Mouse (Mus musculus) kidney, postnatal 0 days (tissue): ENCODE results near the gene 3110082J24Rik. TPM values are rescaled to one million over a fixed set of nuclear protein-coding genes. Genes with fewer than 3 reads are reported as not detected.
A peak's percentile ranks its signal among the peaks of the same experiment; 100 is the strongest.

Source experiments
- ATAC-seq: fragments of 200-750 bp; cut with Nextera tagmentation; replicated peaks from 2 replicates; pipeline ENCODE4 v1.8.0; 2017; ENCODE audit warnings: low read depth, moderate number of reproducible peaks, moderate TSS enrichment, moderate library complexity; ENCODE audit not compliant: low FRiP score
- DNase-seq: peaks from one replicate; pipeline ENCODE4 v3.0.0-alpha.2; 2016; ENCODE audit warnings: low spot score
- H3K27ac ChIP-seq: fragments of 300-500 bp; sonication (generic); 2 replicates; pipeline ENCODE4 v1.5.1; 2014; ENCODE audit warnings: mild to moderate bottlenecking
- H3K27me3 ChIP-seq: fragments of 300-500 bp; sonication (generic); 2 replicates; pipeline ENCODE4 v1.6.1; 2014; ENCODE audit warnings: low read length, mixed read lengths; ENCODE audit not compliant: insufficient read depth
- H3K36me3 ChIP-seq: fragments of 300-500 bp; sonication (generic); 2 replicates; pipeline ENCODE4 v1.6.1; 2014; ENCODE audit warnings: low read length, mixed read lengths; ENCODE audit not compliant: insufficient read depth
- H3K4me1 ChIP-seq: fragments of 300-500 bp; sonication (generic); replicated peaks from 2 replicates; pipeline ENCODE4 v1.6.1; 2014; ENCODE audit warnings: antibody characterized with exemption, low read length, mixed read lengths; ENCODE audit not compliant: insufficient read depth
- H3K4me2 ChIP-seq: fragments of 300-500 bp; sonication (generic); 2 replicates; pipeline ENCODE4 v1.6.1; 2014; ENCODE audit warnings: mild to moderate bottlenecking, low read length, moderate library complexity, mixed read lengths
- H3K4me3 ChIP-seq: fragments of 300-500 bp; sonication (generic); replicated peaks from 2 replicates; pipeline ENCODE4 v1.5.1; 2014; ENCODE audit warnings: low read depth, low read length
- H3K9ac ChIP-seq: fragments of 300-500 bp; sonication (generic); 2 replicates; pipeline ENCODE4 v1.6.1; 2014; ENCODE audit warnings: low read depth, low read length
- H3K9me3 ChIP-seq: fragments of 300-500 bp; sonication (generic); replicated peaks from 2 replicates; pipeline ENCODE4 v1.6.1; 2016; ENCODE audit warnings: low read length, inconsistent platforms, mixed read lengths
- CTCF ChIP-seq: IDR thresholded peaks from 2 replicates; pipeline ENCODE4 v1.5.1; 2016; ENCODE audit warnings: antibody characterized with exemption, low read depth, mild to moderate bottlenecking, moderate library complexity
- WGBS: fragments of 180-500 bp; shearing (Covaris S2); extraction: QIAGEN DNeasy Blood & Tissue Kit; methylation state at CpG from one replicate; pipeline ENCODE4 v1.1.7; 2014; 5-methylcytosine and 5-hydroxymethylcytosine counted together
- polyA plus RNA-seq: library from polyadenylated mRNA; unstranded; fragments of >200 nt; fragmentation: Nextera tagmentation; extraction: Ambion mirVana; gene quantifications from 2 replicates; pipeline ENCODE4 v1.2.1, GENCODE M21; 2015

Gene 3110082J24Rik
- polyA plus RNA-seq, 1 experiment from 2014 or later = not detected

GRCm38 (mm10) chr5:30152007-30152406 is 46.1 kb upstream of the 3110082J24Rik start:
- H3K27ac ChIP-seq = peak overlapping the region; percentile 10; the same call in 1 of the 2 replicates
- H3K4me2 ChIP-seq = 0 out of 2 replicates have a peak overlapping the region, but pooled peaks have one; percentile 4
- H3K36me3 ChIP-seq = 0 out of 2 replicates have a peak, but pooled peaks cover under 1% of the 10 kb centered on the region
- peak; percentile 10 for DNase-seq
- H3K9me3 ChIP-seq = no peaks in the 10 kb centered on the region
- peaks cover 6% of the 10 kb centered on the region; the same call in 1 of the 2 replicates for H3K4me1 ChIP-seq
- H3K4me3 ChIP-seq = no peak overlapping the region
- H3K9ac ChIP-seq = no peak overlapping the region
- 64% methylated on average over 4 of the region's 4 CpGs for WGBS
- H3K27me3 ChIP-seq = no peaks in the 10 kb centered on the region
- no peak for TF ChIP-seq CTCF
- ATAC-seq = no peak

GRCm38 (mm10) chr5:30148133-30148920 is 42.4 kb upstream of the 3110082J24Rik start:
- Histone ChIP-seq H3K9me3 (no peaks in the 10 kb centered on the region), H3K27ac (no peak overlapping the region), H3K4me1 (no peaks in the 10 kb centered on the region), H3K36me3 (peaks cover 22% of the 10 kb centered on the region; the same call in 1 of the 2 replicates), H3K4me3 (no peak overlapping the region), H3K9ac (no peak overlapping the region), H3K27me3 (no peaks in the 10 kb centered on the region), H3K4me2 (no peak overlapping the region)
- DNase-seq (no peak), ATAC-seq (no peak)
- TF ChIP-seq CTCF = no peak
- 88% methylated on average over 5 of the region's 5 CpGs for WGBS

- Histone ChIP-seq H3K27ac (no peak overlapping the region), H3K4me1 (no peaks in the 10 kb centered on the region), H3K4me2 (no peak overlapping the region), H3K36me3 (peaks cover 34% of the 10 kb centered on the region; the same call in 1 of the 2 replicates), H3K27me3 (no peaks in the 10 kb centered on the region), H3K4me3 (no peak overlapping the region), H3K9me3 (no peaks in the 10 kb centered on the region), H3K9ac (no peak overlapping the region)
- 92% methylated on average over 6 of the region's 6 CpGs for WGBS
- ATAC-seq (no peak), DNase-seq (no peak)
- no peak for TF ChIP-seq CTCF
These were observed 40.6 kb upstream of the 3110082J24Rik start for GRCm38 (mm10) chr5:30146526-30146925.

GRCm38 (mm10) chr5:30138193-30138592 is 32.3 kb upstream of the 3110082J24Rik start:
- H3K9me3 ChIP-seq = no peaks in the 10 kb centered on the region
- no peak overlapping the region for H3K4me2 ChIP-seq
- DNase-seq = no peak
- 91% methylated on average over 4 of the region's 4 CpGs for WGBS
- no peak overlapping the region for H3K4me3 ChIP-seq
- no peak overlapping the region for H3K27ac ChIP-seq
- H3K4me1 ChIP-seq = no peaks in the 10 kb centered on the region
- peaks cover 50% of the 10 kb centered on the region for H3K36me3 ChIP-seq
- no peak for TF ChIP-seq CTCF
- H3K9ac ChIP-seq = no peak overlapping the region
- no peaks in the 10 kb centered on the region for H3K27me3 ChIP-seq
- no peak for ATAC-seq

- H3K9ac ChIP-seq = no peak overlapping the region
- ATAC-seq (no peak), DNase-seq (no peak)
- no peaks in the 10 kb centered on the region for H3K9me3 ChIP-seq
- peaks cover 50% of the 10 kb centered on the region for H3K36me3 ChIP-seq
- 93% methylated on average over 9 of the region's 9 CpGs for WGBS
- no peak overlapping the region for H3K4me2 ChIP-seq
- H3K27me3 ChIP-seq = no peaks in the 10 kb centered on the region
- H3K27ac ChIP-seq = no peak overlapping the region
- TF ChIP-seq CTCF = no peak
- no peaks in the 10 kb centered on the region for H3K4me1 ChIP-seq
- no peak overlapping the region for H3K4me3 ChIP-seq
These were observed 31.4 kb upstream of the 3110082J24Rik start for GRCm38 (mm10) chr5:30137271-30137670.

- Histone ChIP-seq H3K4me1 (no peaks in the 10 kb centered on the region), H3K9me3 (no peaks in the 10 kb centered on the region), H3K9ac (no peak overlapping the region), H3K27ac (no peak overlapping the region), H3K4me2 (no peak overlapping the region), H3K27me3 (no peaks in the 10 kb centered on the region), H3K36me3 (peaks cover 56% of the 10 kb centered on the region), H3K4me3 (no peak overlapping the region)
- no peak for TF ChIP-seq CTCF
- 92% methylated on average over 11 of the region's 11 CpGs for WGBS
- DNase-seq (no peak), ATAC-seq (no peak)
These were observed 29.9 kb upstream of the 3110082J24Rik start for GRCm38 (mm10) chr5:30135711-30136231.
